Mouse (Mus musculus) CH12.LX (cell line): ENCODE results near the gene Efcab2. TPM values are rescaled to one million over a fixed set of nuclear protein-coding genes. Genes with fewer than 3 reads are reported as not detected.

Experiments used
- DNase-seq: peaks from one replicate; pipeline ENCODE4 v3.0.0-alpha.2; 2013; ENCODE audit errors: extremely low read depth
- H3K27ac ChIP-seq: 2 replicates; pipeline ENCODE4 v1.5.1; 2012; ENCODE audit warnings: low read depth, mild to moderate bottlenecking, control low read depth, moderate library complexity; ENCODE audit not compliant: insufficient read depth
- H3K27me3 ChIP-seq: replicated peaks from 2 replicates; pipeline ENCODE3; 2012; ENCODE audit warnings: inconsistent platforms
- H3K36me3 ChIP-seq, 2 experiments: replicated peaks in 1 of 2; 2 replicates each; pipeline versions ENCODE3 to v1.6.1; 2012; ENCODE audit warnings: inconsistent platforms in 1 of 2, low read length in 1 of 2, mild to moderate bottlenecking in 1 of 2, mixed read lengths in 1 of 2, moderate library complexity in 1 of 2; ENCODE audit not compliant: control insufficient read depth in 1 of 2, insufficient read depth in 1 of 2
- H3K4me1 ChIP-seq, 2 experiments: 2 replicates each; pipeline ENCODE4 v1.6.1; 2012; ENCODE audit warnings: inconsistent platforms in 1 of 2, moderate library complexity in 1 of 2; ENCODE audit not compliant: insufficient read depth in 2 of 2, control insufficient read depth in 1 of 2
- H3K4me2 ChIP-seq: 2 replicates; pipeline ENCODE4 v1.6.1; 2012; ENCODE audit warnings: low read depth, mild to moderate bottlenecking, control low read depth; ENCODE audit not compliant: poor library complexity, insufficient read depth, severe bottlenecking
- H3K4me3 ChIP-seq, 3 experiments: fragments of 150-350 bp in 1 of 3; sonication (generic) in 1 of 3; replicated peaks in 1 of 3; 2 replicates each; pipeline versions ENCODE3 to v1.5.1; 2011 to 2012; ENCODE audit warnings: low read depth in 2 of 3, low read length in 2 of 3, mild to moderate bottlenecking in 2 of 3, moderate library complexity in 2 of 3, control low read depth in 1 of 3, improper control_type of control experiment in 1 of 3, inconsistent platforms in 1 of 3, mixed read lengths in 1 of 3; ENCODE audit not compliant: poor library complexity in 1 of 3
- H3K79me2 ChIP-seq: replicated peaks from 2 replicates; pipeline ENCODE4 v1.6.1; 2012; ENCODE audit warnings: mild to moderate bottlenecking, moderate library complexity; ENCODE audit not compliant: control insufficient read depth, poor library complexity, insufficient read depth, severe bottlenecking; ENCODE audit errors: extremely low read depth
- H3K9ac ChIP-seq: 2 replicates; pipeline ENCODE4 v1.6.1; 2012; ENCODE audit warnings: low read depth, mild to moderate bottlenecking, control low read depth, moderate library complexity; ENCODE audit not compliant: insufficient read depth
- H3K9me3 ChIP-seq: replicated peaks from 2 replicates; pipeline ENCODE3; 2012; ENCODE audit warnings: low read length, inconsistent platforms, mixed read lengths
- BHLHE40 ChIP-seq: IDR thresholded peaks from 2 replicates; pipeline ENCODE4 v1.6.1; 2011; ENCODE audit warnings: mild to moderate bottlenecking, low read depth, low read length, improper control_type of control experiment
- CHD1 ChIP-seq: IDR thresholded peaks from 2 replicates; pipeline ENCODE4 v1.6.1; 2012; ENCODE audit warnings: low read depth, low read length, improper control_type of control experiment, inconsistent platforms
- CTCF ChIP-seq, 2 experiments: IDR thresholded peaks in 1 of 2; conservative IDR thresholded peaks in 1 of 2; 2 replicates each; pipeline ENCODE4 v1.5.1; 2011 to 2012; ENCODE audit warnings: low read depth in 2 of 2, low read length in 2 of 2, improper control_type of control experiment in 1 of 2, inconsistent platforms in 1 of 2, mild to moderate bottlenecking in 1 of 2, moderate library complexity in 1 of 2
- E2F4 ChIP-seq: IDR thresholded peaks from 2 replicates; pipeline ENCODE4 v1.6.1; 2011; ENCODE audit warnings: low read depth, low read length, improper control_type of control experiment; ENCODE audit not compliant: insufficient replicate concordance
- ELF1 ChIP-seq: IDR thresholded peaks from 2 replicates; pipeline ENCODE4 v1.6.1; 2014; ENCODE audit warnings: low read depth, mild to moderate bottlenecking, inconsistent platforms, low read length, improper control_type of control experiment
- EP300 ChIP-seq: IDR thresholded peaks from 2 replicates; pipeline ENCODE4 v1.6.1; 2011; ENCODE audit warnings: low read length, improper control_type of control experiment
- ETS1 ChIP-seq: conservative IDR thresholded peaks from 2 replicates; pipeline ENCODE4 v1.6.1; 2012; ENCODE audit warnings: low read depth, mild to moderate bottlenecking, inconsistent platforms, low read length, improper control_type of control experiment, moderate library complexity
- GABPA ChIP-seq: IDR thresholded peaks from 2 replicates; pipeline ENCODE4 v1.6.1; 2012; ENCODE audit warnings: low read depth, low read length, improper control_type of control experiment, inconsistent platforms; ENCODE audit not compliant: insufficient replicate concordance
- HCFC1 ChIP-seq: IDR thresholded peaks from 2 replicates; pipeline ENCODE4 v1.6.1; 2012; ENCODE audit warnings: low read depth, mild to moderate bottlenecking, inconsistent platforms, low read length, improper control_type of control experiment
- JUN ChIP-seq: IDR thresholded peaks from 2 replicates; pipeline ENCODE4 v1.6.1; 2011; ENCODE audit warnings: low read depth, mild to moderate bottlenecking, low read length, improper control_type of control experiment, moderate library complexity; ENCODE audit not compliant: insufficient read depth
- JUND ChIP-seq: conservative IDR thresholded peaks from 2 replicates; pipeline ENCODE4 v1.6.1; 2011; ENCODE audit warnings: low read depth, low read length, improper control_type of control experiment
- KAT2A ChIP-seq: IDR thresholded peaks from 2 replicates; pipeline ENCODE4 v1.6.1; 2012; ENCODE audit warnings: low read length, improper control_type of control experiment, inconsistent platforms; ENCODE audit not compliant: insufficient replicate concordance
- MAZ ChIP-seq: IDR thresholded peaks from 2 replicates; pipeline ENCODE4 v1.6.1; 2012; ENCODE audit warnings: low read depth, mild to moderate bottlenecking, inconsistent platforms, low read length, improper control_type of control experiment, moderate library complexity
- MYC ChIP-seq: IDR thresholded peaks from 2 replicates; pipeline ENCODE4 v1.6.1; 2011; ENCODE audit warnings: low read depth, mild to moderate bottlenecking, improper control_type of control experiment, low read length
- NELFE ChIP-seq: IDR thresholded peaks from 2 replicates; pipeline ENCODE4 v1.6.1; 2011; ENCODE audit warnings: low read depth, low read length, improper control_type of control experiment
- PAX5 ChIP-seq: IDR thresholded peaks from 2 replicates; pipeline ENCODE4 v1.6.1; 2012; ENCODE audit warnings: low read length, inconsistent platforms, mixed read lengths
- POLR2A ChIP-seq: IDR thresholded peaks from 2 replicates; pipeline ENCODE4 v1.6.1; 2011; ENCODE audit warnings: low read depth, mild to moderate bottlenecking, improper control_type of control experiment, low read length
- POLR2AphosphoS2 ChIP-seq: IDR thresholded peaks from 2 replicates; pipeline ENCODE4 v1.6.1; 2011; ENCODE audit warnings: low read depth, low read length, improper control_type of control experiment
- SIN3A ChIP-seq: IDR thresholded peaks from 2 replicates; pipeline ENCODE4 v1.6.1; 2012; ENCODE audit warnings: low read length, improper control_type of control experiment, inconsistent platforms
- SMC3 ChIP-seq: IDR thresholded peaks from 2 replicates; pipeline ENCODE4 v1.6.1; 2011; ENCODE audit warnings: low read depth, low read length, improper control_type of control experiment
- TBP ChIP-seq: conservative IDR thresholded peaks from 2 replicates; pipeline ENCODE4 v1.6.1; 2011; ENCODE audit warnings: low read depth, low read length, improper control_type of control experiment
- UBTF ChIP-seq: IDR thresholded peaks from 2 replicates; pipeline ENCODE4 v1.6.1; 2012; ENCODE audit warnings: low read depth, mild to moderate bottlenecking, inconsistent platforms, low read length, improper control_type of control experiment, moderate library complexity
- USF1 ChIP-seq: IDR thresholded peaks from 2 replicates; pipeline ENCODE4 v1.6.1; 2014; ENCODE audit warnings: low read depth, mild to moderate bottlenecking, inconsistent platforms, low read length, improper control_type of control experiment
- USF2 ChIP-seq: conservative IDR thresholded peaks from 2 replicates; pipeline ENCODE4 v1.6.1; 2011; ENCODE audit warnings: low read depth, low read length, improper control_type of control experiment
- ZMIZ1 ChIP-seq: IDR thresholded peaks from 2 replicates; pipeline ENCODE4 v1.6.1; 2012; ENCODE audit warnings: low read depth, mild to moderate bottlenecking, inconsistent platforms, low read length, improper control_type of control experiment
- ZNF384 ChIP-seq: IDR thresholded peaks from 2 replicates; pipeline ENCODE4 v1.6.1; 2012; ENCODE audit warnings: low read depth, low read length, improper control_type of control experiment, inconsistent platforms
- dilution Hi-C: fragments of 300-500 bp; cut with MboI; formaldehyde crosslinking; loops from 2 replicates; pipeline ENCODE4 v1.14.3; 2020; ENCODE audit warnings: low sequenced_read_pairs; ENCODE audit not compliant: extremely low pct_unique_long_range_greater_than_20kb, extremely low pct_ligation_motif_present
- in situ Hi-C: fragments of 300-500 bp; cut with MboI; formaldehyde crosslinking; loops from 3 replicates; pipeline ENCODE4 v1.14.3; 2019; ENCODE audit warnings: low sequenced_read_pairs, low pct_ligation_motif_present, low pct_unique_long_range_greater_than_20kb, mixed read lengths
- polyA plus RNA-seq: library from polyadenylated mRNA; unstranded; fragments of >175 nt; gene quantifications from 2 replicates; pipeline ENCODE4 v1.2.1, GENCODE M21; 2012; ENCODE audit warnings: low read depth; ENCODE audit not compliant: insufficient read length
- total RNA-seq, 2 experiments: library from RNA; depleted of rRNA; stranded (reverse); fragments of 300-350 nt in 1 of 2; fragments of >200 nt in 1 of 2; gene quantifications; 2 replicates each; pipeline ENCODE4 v1.2.3; 2012 to 2014

Gene Efcab2
- total and polyA plus RNA-seq, 3 experiments: 1.2 to 3.2 (median 1.8) TPM

DNA sequence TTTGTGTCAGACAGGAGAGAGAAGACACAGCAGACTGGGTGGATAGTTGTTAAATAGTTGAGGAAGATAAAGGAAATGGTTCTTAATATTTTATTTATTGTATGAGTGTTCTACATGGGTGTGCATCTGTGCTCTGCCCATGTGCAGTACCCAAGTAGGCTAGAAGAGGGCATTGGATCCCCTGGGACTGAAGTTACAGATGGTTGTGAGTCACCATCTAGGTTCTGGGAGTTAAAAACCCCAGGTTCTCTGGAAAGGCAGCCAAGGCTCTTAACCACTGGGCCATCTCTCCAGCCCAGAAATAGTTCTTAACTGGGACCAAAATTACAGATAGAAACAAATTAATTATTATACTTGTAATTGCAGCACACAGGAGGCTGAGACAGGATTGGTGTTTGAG, 30.5 kb upstream of the Efcab2 start:
- Histone ChIP-seq H3K79me2 (no peaks in the 10 kb centered on the region), H3K27me3 (no peaks in the 10 kb centered on the region), H3K9me3 (no peaks in the 10 kb centered on the region), H3K4me2 (no peak overlapping the region), H3K9ac (no peak overlapping the region), H3K4me3 (no peak overlapping the region), H3K27ac (no peak overlapping the region), H3K4me1 (peaks cover 5 to 35% of the 10 kb centered on the region in 2 experiments; a peak in 3 of 4 replicates), H3K36me3 (no peaks in the 10 kb centered on the region)
- in situ Hi-C loops: no loop called here
- DNase-seq: no peak
- TF ChIP-seq POLR2A: no peak
- no peak for TF ChIP-seq SIN3A
- TF ChIP-seq CHD1: no peak
- TF ChIP-seq ZMIZ1: no peak
- no peak for TF ChIP-seq MAZ
- TF ChIP-seq CTCF (conservative IDR thresholded peaks at IDR 0.05 in 1 of 2, IDR thresholded peaks at IDR 0.05 in 1 of 2; ENCODE audit: low read depth in 2 of 2, low read length in 2 of 2): no peak
- TF ChIP-seq ZNF384: no peak
- no peak for TF ChIP-seq GABPA
- no peak for TF ChIP-seq USF2
- TF ChIP-seq KAT2A: no peak
- no peak for TF ChIP-seq ELF1
- dilution Hi-C loops: no loop called here

DNA sequence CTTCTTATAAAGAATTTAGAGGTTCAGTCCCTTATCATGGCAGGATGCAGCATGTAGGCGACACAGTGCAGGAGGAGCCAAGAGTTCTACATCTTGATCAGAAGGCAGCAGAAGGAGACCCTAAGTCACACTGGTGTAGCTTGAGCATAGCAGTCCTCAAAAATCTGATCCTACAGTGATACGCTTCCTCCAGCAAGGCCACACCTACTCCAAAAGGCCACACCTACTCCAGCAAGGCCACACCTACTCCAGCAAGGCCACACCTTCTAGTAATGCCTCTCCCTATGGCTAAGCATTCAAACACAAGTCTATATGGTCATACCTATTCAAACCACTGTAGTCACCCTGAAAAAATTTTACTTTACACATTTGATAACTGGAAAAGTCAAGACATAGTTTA, 29.8 kb upstream of the Efcab2 start:
- no peak for DNase-seq

DNA sequence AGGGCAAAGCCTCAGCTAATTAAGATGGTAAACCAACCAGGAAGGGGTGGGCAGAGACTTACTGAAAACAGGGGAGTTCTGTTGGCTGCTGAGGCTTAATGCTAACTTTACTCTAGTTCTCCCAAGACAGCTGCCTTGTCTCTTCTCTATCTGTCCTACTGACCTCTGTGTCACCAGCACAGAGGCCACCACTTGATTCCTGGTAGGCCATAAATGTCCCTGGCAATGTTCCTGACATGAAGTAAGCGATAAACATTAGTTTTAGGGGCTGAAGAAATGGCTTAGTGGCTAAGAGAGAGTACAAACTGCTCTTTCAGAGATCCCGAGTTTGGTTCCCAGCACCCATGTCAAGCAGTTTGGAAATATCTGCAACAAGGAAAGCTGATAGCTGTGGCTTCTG, 29.0 kb upstream of the Efcab2 start:
- Histone ChIP-seq H3K4me3 (no peak overlapping the region), H3K4me2 (no peak overlapping the region)
- no peak for DNase-seq

More for the DNA sequence above, 29.8 kb upstream of the Efcab2 start:
- Histone ChIP-seq H3K9ac (no peak overlapping the region), H3K79me2 (no peaks in the 10 kb centered on the region), H3K36me3 (no peaks in the 10 kb centered on the region), H3K9me3 (no peaks in the 10 kb centered on the region), H3K4me3 (no peak overlapping the region), H3K4me2 (no peak overlapping the region), H3K27ac (no peak overlapping the region), H3K4me1 (peaks cover 3 to 33% of the 10 kb centered on the region in 2 experiments; a peak in 3 of 4 replicates), H3K27me3 (no peaks in the 10 kb centered on the region)
- TF ChIP-seq JUND (no peak), BHLHE40 (no peak), JUN (no peak), MYC (no peak)
- in situ Hi-C loops (no loop called here), dilution Hi-C loops (no loop called here)

More for the DNA sequence above, 29.0 kb upstream of the Efcab2 start:
- TF ChIP-seq POLR2AphosphoS2: no peak
- no peak for TF ChIP-seq ZNF384
- no peak for TF ChIP-seq UBTF
- TF ChIP-seq HCFC1: no peak
- TF ChIP-seq USF1: no peak
- TF ChIP-seq ETS1: no peak
- no peak for TF ChIP-seq POLR2A
- TF ChIP-seq SMC3: no peak
- TF ChIP-seq CHD1: no peak
- no peak for TF ChIP-seq EP300
- no peak for TF ChIP-seq KAT2A
- TF ChIP-seq SIN3A: no peak
- TF ChIP-seq JUN: no peak
- no peak for TF ChIP-seq NELFE
- no peak for TF ChIP-seq PAX5
- no peak for TF ChIP-seq E2F4
- TF ChIP-seq ELF1: no peak
- TF ChIP-seq TBP: no peak
- Histone ChIP-seq H3K27me3 (no peaks in the 10 kb centered on the region), H3K27ac (no peak overlapping the region), H3K79me2 (no peaks in the 10 kb centered on the region), H3K9me3 (no peaks in the 10 kb centered on the region), H3K9ac (no peak overlapping the region), H3K4me1 (peaks cover 3 to 33% of the 10 kb centered on the region in 2 experiments; a peak in 3 of 4 replicates), H3K36me3 (no peaks in the 10 kb centered on the region)
- dilution Hi-C loops: no loop called here
- in situ Hi-C loops: no loop called here
